In genomic region chr16:92641053-92641452, GRCm38 (mm10) we compare ENCODE assay signal across 24 mouse cellular contexts.
DNase-seq lines count a peak whose midpoint lies in the region; ATAC-seq and TF ChIP-seq lines count a peak whose summit lies in the region.
"Had no signal": no experiment of that assay in that cellular context is flagged by ENCODE, and none has a peak within 500 bp of the region (broad histone marks: within the 10 kb centered on the region; RNA-seq: fewer than 3 reads in every experiment).

No protein-coding gene starts in this region.

- no peaks in the 10 kb centered on the region for H3K27me3 ChIP-seq in thymus, adult 2 months (ENCODE audit: control insufficient read depth, insufficient read depth, low read length)
- H3K27me3 ChIP-seq in heart, adult 2 months (ENCODE audit: control insufficient read depth, insufficient read depth, low read length): no peaks in the 10 kb centered on the region
- H3K27me3 ChIP-seq: limb, embryonic 12.5 days; liver, embryonic 12.5 days had no signal

- no peak for TF ChIP-seq POLR2A in thymus, adult 2 months (IDR thresholded peaks at IDR 0.05; ENCODE audit: control insufficient read depth, extremely low read depth, insufficient read depth, low read length, poor library complexity)
- no peak for TF ChIP-seq POLR2A in heart, adult 2 months (IDR thresholded peaks at IDR 0.05; ENCODE audit: insufficient read depth, low read depth, low read length)

- peak overlapping the region; percentile 51; the same call in 1 of the 2 replicates for H3K27ac ChIP-seq in thymus, adult 2 months (ENCODE audit: control insufficient read depth, insufficient read depth, low read length)
- H3K27ac ChIP-seq in heart, adult 2 months: no peak overlapping the region
- H3K27ac ChIP-seq: forebrain, embryonic 10.5 days; heart, embryonic 15.5 days; hindbrain, embryonic 10.5 days; limb, embryonic 12.5 days; liver, embryonic 12.5 days; stomach, postnatal 0 days had no signal

- no peak overlapping the region for H3K4me3 ChIP-seq in thymus, adult 2 months (ENCODE audit: control insufficient read depth, insufficient read depth, low read length)
- no peak overlapping the region for H3K4me3 ChIP-seq in heart, adult 2 months
- H3K4me3 ChIP-seq: forebrain, embryonic 10.5 days; heart, embryonic 15.5 days; hindbrain, embryonic 10.5 days; limb, embryonic 12.5 days; liver, embryonic 12.5 days; myocyte had no signal

- no peak overlapping the region for H3K9ac ChIP-seq in heart, adult 2 months (ENCODE audit: low read depth, low read length)
- H3K9ac ChIP-seq: heart, embryonic 15.5 days; limb, embryonic 12.5 days; liver, embryonic 12.5 days had no signal

- TF ChIP-seq EP300 in heart, adult 2 months (IDR thresholded peaks at IDR 0.05; ENCODE audit: insufficient read depth, low read depth, low read length): no peak

- peaks cover 47% of the 10 kb centered on the region for H3K4me1 ChIP-seq in thymus, adult 2 months (replicated peaks; ENCODE audit: control insufficient read depth, insufficient read depth, low read length)
- H3K4me1 ChIP-seq in heart, adult 2 months (ENCODE audit: control insufficient read depth, insufficient read depth, low read length): no peaks in the 10 kb centered on the region

- peak; percentile 22 for DNase-seq in thymus, adult 2 months
- no peak for DNase-seq in thymus, postnatal 10 days (ENCODE audit: low spot score in 2 of 2)
- DNase-seq in naive thymus-derived CD4-positive, alpha-beta T cell, adult 2 months (ENCODE audit: low read depth): peak; percentile 87
- DNase-seq in layer of hippocampus, adult 9-11 months: no peak
- DNase-seq in layer of hippocampus, postnatal 14 days (ENCODE audit: low spot score in 2 of 2): no peak
- DNase-seq in heart, adult 2 months: no peak
- DNase-seq: adrenal gland, postnatal 36 days; B cell, adult 2 months; cerebellum, adult 18-20 months; cerebellum, postnatal 25 days; gastrocnemius, postnatal 10 days; kidney, adult 9 months; kidney, postnatal 4 days; lung, adult 2 months; midbrain, embryonic 14.5 days had no signal

- no peaks in the 10 kb centered on the region for H3K79me2 ChIP-seq in heart, adult 2 months (replicated peaks; ENCODE audit: control insufficient read depth, insufficient read depth, low read length)

- 7% methylated on average over 6 of the region's 6 CpGs for WGBS in thymus, adult 2 months
- 61% methylated on average over 6 of the region's 6 CpGs for WGBS in heart, adult 2 months

- intact Hi-C loops in heart, adult 2 months (cut with DNase I): no loop called here

- H3K36me3 ChIP-seq in thymus, adult 2 months (ENCODE audit: control insufficient read depth, insufficient read depth, low read length): peaks cover 17% of the 10 kb centered on the region; the same call in 1 of the 2 replicates
- H3K36me3 ChIP-seq in heart, adult 2 months (ENCODE audit: control insufficient read depth, insufficient read depth, low read length): no peaks in the 10 kb centered on the region
- H3K36me3 ChIP-seq: forebrain, embryonic 10.5 days; heart, embryonic 15.5 days; hindbrain, embryonic 10.5 days; limb, embryonic 12.5 days had no signal

- peak; percentile 61 for ATAC-seq in CD4-positive, CD25-positive, alpha-beta regulatory T cell, adult 4 months
- peak; percentile 71 for ATAC-seq in granulocyte monocyte progenitor cell, adult 5-6 weeks (replicated peaks; ENCODE audit: poor library complexity, severe bottlenecking)
- ATAC-seq: liver, embryonic 12.5 days had no signal

- TF ChIP-seq CTCF in thymus, adult 2 months (IDR thresholded peaks at IDR 0.05; ENCODE audit: borderline replicate concordance, control insufficient read depth, extremely low read depth, insufficient read depth, low read length, poor library complexity): no peak
- TF ChIP-seq CTCF in heart, adult 2 months (IDR thresholded peaks at IDR 0.05): no peak

Comparison
In these comparisons a context has a peak if more than half of its experiments do, and no peak if none do; other contexts are left out.
1. DNase-seq: peak in thymus, adult 2 months (single experiment) and naive thymus-derived CD4-positive, alpha-beta T cell, adult 2 months (single experiment); none in thymus, postnatal 10 days (0 of 2), layer of hippocampus, adult 9-11 months (single experiment), layer of hippocampus, postnatal 14 days (0 of 2) and heart, adult 2 months (0 of 2).